Mouse (Mus musculus) cerebellum, adult 11-12 months (tissue): Measurements from ENCODE around the gene Pxt1.

Source experiments
- DNase-seq: peaks from one replicate; pipeline ENCODE4 v3.0.0; 2022

The Pxt1 gene

DNA sequence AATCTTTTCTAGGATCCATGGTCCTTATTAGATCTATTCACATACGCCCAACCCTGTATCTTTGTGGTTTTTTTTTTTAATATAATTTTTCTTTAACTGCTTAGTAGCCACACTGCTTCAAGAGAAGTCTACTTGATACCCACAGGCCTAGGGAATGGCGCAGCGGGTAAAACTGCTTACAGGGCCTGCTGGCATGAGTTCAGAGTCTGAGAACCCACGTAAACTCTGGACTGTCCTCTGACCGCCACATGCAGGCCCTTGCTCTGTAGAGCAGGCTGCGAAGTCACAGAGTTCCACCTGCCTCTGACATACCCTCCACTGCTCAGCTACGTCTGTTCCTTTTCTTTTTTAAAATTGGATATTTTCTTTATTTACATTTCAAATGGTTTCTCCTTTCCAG, 841 bp upstream of the Pxt1 start:
- DNase-seq, result no peak

DNA sequence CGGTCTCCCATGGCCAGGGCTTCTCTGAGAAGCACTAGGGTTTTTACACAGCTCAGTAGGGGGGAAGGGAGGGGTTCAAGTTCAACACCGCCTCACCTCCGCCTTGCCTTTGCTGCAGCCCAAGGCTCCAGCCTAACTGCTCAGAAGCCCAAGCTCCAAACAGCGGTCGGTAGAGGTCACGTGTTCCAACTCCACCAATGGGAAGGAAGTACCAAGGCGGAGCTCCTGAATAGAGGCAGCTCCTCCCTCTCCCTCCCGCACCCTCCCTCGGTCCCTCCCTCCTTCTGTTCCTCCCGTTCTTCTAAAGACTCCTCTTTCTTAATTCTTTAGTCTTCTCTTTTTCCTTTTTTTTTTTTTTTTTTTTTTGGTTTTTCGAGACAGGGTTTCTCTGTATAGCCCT, 1.5 kb downstream of the Pxt1 start:
- no peak for DNase-seq

DNA sequence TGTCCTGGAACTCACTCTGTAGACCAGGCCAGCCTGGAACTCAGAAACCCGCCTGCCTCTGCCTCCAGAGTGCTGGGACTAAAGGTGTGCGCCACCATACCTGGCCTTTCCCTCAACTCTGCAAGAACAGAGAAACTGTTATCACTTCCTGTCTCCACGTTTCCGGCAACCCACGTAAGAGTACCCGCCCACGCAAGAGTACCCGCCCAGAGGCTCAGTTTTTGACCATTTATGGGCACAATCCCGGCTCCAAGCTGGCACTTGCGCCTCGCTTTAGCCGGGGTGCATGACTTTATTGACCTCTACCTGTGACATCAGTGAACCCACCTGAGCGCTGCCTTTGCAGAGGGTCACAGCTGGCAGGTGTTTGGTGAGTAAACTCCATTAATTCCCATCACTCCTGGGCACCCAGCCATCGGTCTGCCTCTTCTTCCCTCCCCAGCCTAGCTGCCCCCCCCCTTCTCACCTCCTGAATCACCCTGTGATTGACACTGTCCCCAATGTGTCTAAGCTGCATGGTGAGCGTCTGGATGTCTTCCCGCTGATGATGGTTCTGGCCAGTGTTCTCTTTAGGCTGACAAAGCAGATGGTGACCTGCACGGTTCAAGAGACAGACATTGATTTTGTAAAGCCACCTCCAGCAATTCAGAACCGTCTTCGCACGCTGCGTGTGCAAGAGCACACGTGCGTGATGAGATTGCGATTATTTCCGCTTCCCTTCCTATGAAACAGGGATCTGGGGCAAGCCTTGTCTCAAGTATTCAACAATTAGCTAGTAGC, 2.7 kb downstream of the Pxt1 start:
- peak; percentile 36 for DNase-seq

DNA sequence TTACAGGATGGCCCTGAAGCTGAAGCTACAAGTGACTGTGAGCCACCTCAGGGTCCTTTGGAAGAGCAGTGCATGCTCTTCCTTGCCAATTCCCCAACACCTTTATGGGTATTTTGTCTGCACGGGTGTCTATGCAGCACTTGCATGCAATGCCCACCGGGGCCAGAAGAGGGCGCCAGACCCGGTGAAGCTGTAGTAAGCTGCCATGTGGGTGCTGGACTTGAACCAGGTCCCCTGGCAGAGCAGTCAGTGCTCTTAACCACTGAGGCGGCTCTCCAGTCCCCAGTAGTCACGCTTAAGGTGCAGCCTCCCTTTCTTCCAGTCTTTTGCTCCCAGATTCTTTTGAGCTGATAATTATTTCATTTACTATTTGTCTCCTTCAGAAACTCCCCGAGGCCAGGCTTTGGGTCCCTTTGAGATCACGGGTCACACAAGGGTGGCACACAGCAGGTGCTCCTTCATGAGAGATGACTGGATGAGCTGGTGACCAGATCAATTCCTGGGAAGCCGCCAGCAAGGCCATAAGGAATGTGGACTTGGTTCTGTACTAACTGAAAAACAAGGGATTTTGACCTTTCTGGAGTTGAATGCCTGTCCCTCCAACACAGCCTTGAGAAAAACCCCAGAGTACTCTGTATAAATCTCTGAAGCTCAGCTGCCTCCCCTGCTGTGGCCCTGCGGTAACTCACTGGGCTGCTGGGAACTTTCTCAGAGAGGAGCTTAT, 6.9 kb downstream of the Pxt1 start:
- DNase-seq, result no peak

DNA sequence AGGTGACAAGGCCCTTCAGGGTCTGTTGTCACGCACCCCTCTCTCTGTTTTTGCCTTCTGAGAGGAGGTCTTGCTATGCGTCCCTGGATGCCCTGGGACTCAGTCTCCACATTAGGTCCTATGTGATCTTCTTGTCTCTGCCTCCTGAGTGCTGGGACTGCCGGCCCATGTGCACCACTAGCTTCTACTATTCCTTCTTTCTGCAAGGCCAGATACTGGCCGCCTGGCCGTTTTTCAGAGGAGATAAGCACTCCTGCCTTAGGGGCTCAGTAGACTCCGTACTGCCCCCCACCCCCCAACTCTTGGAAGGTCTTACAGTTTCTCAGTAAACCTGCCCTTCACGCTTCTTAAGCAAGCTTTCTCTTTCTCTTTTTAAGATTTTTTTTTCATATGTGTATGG, 7.5 kb downstream of the Pxt1 start:
- DNase-seq, result no peak

DNA sequence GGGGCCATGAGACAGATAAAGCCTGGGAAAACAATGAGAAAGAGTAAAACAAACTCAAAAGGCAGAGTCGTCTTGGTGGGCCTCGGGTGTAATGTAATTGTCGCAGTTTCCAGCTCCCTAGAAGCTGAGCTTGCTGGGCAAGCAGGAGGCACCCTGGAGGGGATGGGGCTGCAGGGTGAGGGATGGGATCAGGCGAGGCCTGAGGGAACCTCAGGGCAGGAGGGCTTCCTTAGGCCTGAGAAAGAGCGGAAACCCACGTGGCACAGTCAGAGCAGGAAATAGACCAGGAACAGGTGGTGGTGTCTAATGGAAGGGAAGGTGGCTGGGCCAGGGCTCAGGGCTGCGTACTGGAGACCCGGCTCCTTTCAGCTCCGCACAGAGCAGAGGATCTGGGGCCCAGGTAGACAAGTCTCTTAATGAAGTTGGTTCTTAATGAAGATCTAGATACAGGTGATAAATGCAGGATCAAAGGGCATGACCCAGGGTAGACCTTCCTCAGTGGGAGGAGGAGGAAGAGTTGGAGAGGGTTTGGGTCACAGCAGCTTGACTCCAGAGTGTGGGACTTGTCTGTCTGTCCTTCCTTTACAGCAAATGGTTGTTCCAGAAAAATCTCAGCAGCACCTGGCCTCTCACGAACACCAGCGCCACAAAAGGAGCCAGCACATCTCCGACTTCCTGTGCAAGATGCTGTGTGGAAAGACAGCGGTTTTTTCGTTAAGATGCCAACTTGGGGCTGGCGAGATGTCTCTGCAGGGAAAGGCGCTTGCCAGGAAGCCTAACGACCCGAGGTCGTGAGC, 9.3 kb downstream of the Pxt1 start:
- DNase-seq, result no peak

DNA sequence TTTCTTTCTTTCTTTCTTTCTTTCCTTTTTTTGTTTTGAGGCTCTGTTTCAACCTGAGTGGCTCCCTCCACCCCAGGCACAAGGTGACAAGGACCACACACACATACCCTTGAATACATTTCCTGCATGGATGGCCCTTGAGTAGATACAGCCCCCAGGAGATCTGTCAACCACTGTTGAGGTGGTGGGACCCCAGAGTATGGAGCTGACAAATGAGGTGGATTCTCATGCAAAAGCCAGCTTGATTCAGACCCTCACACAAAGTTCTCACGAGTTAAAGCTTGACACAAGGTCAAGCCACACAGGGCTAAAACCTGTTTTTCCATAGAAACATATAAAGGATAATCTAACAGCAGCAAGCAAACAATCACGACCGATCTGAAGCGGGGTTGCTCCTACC, 11.4 kb downstream of the Pxt1 start:
- DNase-seq, result no peak

DNA sequence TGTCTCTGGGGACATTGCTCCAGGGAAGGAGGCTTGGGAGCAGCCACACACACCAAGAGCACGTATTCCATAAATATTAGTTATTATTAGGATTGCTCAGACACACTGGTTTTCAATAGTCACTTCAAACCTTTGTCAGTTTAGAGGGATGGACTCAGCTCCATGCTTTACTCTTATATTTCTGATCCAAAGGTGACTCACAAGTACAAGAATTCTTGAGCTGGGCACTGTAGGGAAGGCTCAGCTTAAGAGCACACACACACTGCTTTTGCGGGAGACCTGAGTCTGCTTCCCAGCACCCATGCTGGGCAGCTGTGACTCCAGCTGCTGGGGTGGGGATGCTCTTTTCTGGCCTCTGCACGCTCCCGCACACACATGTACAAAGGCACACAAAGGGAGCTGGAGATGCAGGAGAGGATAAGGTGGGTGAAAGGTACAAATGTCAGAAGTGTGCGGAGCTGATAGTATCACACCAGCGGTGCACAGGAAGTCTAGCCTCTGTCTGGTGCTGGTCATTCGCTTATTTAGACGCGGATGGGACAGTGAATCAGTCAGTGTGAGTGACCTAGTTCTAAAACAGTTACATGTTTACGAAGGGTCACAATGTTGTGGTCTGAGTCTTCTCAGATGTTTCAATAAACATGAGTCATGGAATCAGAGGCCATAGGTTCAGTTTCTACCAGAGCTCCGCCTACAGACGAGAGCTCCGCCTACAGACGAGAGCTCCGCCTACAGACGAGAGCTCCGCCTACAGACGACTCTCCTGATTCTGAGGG, 12.0 kb downstream of the Pxt1 start:
- no peak for DNase-seq

DNA sequence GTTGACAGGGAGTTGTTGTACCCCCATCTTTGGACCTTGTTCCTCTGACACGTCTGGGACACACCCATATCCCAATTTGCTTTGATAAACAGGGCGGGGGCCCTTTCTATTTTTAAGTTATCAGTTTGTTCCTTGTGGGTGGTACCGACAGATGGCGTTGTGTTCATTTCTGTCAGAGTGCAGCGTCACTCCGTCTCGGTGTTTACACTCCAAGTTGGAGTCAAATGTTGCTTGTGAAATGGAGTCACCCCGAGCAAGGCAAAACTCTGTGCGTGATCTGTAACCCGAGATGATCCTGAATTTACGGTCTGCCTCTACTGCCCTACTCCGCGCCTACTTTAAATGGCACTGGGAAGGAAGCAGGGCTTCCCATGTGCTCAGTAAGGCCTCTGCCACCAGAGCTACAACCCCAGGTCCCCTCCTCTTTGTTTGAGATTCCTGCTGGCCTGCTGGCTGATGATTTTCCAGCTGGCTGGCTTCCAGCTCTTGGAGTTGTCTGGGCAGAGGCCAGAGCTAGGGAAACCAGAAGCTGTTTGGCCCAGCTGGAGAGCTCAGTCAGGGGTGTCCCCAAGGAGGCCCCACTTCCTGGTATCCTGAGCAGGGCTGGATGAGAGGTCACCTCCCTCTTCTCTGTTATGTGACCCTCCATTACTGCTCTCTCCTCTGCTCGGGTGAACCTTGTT, 13.1 kb downstream of the Pxt1 start:
- no peak for DNase-seq

DNA sequence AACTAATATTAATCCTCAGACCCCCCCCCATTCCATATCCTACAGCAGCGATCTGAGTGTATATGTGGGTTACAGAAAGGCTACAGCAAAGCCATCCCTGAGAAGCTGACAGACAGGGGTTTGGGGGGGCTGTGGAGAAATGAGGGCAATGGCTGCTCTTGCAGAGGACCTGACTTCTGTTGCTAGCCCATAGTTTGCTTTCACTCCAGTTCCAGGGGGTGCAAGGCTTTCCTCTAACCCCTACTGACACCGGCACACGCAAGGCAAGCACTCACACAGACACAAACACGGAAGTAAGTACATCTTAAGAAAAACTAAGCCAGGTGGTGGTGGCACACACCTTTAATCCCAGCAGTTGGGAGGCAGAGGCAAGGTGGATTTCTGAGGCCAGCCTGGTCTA, 14.3 kb downstream of the Pxt1 start:
- no peak for DNase-seq

DNA sequence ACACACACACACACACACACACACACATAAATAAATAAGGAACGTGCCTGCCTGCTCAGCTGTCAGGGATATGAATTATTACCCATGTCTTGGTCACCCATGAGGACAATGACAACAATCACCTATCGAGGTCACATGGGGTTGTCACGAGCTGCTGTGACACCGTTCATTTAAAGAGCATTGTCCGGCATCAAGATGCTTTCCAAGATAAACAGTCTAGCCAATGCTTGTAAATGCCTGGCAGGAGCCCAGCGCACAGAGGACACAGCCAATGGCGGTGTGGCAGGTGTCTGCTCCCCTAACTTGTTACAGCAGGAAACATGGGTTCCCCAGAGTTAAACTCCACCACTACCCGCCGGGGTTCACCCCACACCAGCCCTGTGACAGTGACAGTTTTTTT, 15.6 kb downstream of the Pxt1 start:
- no peak for DNase-seq

DNA sequence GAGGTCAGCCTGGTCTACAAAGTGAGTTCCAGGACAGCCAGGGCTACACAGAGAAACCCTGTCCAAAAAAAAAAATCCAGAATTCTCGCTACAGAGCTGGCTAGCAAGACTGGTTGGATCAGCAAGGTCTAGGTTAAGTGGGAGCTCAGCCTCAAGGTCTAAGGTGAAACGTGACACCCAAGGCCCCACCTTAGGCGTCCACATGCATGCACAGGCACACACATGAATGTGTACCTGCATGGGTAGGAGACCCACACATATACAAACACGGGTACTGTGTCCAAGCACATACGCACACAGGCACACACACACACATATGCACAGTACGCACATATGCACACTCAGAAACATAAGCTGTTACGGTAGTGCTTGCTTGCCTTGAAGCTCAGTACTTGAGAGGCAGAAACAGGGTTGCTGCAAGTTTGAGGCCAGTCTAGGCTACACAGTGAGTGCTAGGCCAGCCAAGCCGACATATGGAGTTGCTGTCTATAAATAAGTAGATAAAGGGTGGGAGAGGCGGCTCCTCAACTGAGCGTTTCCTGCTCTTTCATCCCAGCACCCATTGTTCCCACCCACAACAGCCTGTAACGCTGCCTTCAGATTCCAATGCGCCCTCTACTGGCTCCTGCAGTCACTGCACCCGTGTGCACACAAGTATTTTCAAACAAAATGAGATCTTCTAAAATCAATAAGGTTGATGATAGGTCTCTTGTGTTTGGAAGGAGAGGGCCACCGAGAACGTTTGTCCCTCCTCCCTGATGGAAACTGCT, 16.6 kb downstream of the Pxt1 start:
- DNase-seq, result no peak

DNA sequence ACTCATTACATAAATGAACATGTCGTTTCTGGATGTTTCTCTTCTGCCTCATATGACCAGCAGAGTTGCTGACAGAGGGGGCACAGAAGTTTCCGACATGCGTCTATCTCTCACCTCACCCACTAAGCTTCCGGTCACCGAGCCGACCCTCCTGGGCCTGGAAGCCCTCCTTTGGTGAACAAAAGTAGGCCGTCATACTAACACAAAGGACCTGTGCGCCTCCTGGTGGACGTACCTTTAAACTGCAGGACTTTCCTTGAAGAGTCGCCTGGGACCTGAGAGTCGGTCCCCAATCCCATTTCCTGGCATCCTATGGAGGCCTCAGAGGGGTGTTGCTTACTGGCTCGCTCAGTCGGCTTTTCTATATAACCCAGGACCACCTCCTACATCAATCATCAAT, 17.3 kb downstream of the Pxt1 start:
- peak; percentile 74 for DNase-seq

DNA sequence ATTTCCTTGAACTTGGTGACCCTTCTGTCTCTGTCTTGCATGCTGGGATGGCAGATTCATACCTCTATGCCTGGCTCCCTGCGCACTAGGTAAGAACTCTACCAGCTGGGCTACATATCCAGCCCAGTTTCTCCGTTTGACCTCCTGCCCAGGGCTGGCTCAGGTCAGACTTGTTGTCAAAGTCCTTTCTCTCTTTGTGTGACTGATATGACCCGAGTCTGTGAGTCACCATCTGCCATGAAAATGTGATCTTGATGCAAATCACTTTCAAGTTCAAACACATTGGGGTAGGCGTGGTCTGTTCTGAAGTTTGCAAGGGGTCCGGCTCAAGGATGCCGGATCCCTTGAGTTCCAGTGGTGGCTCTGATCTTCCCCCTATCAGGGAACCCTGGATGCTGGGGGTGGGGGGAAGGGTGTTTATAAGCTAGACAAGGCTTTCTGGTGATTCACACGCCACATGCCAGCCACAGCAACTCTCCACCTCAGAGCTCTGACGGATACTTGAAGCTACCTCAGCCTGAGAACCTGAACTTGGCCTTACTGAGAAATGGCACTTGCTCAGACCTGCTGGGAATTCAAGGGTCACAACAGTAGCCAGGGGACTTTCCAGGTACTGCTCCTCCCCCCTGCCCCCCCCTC, 18.6 kb downstream of the Pxt1 start:
- no peak for DNase-seq

DNA sequence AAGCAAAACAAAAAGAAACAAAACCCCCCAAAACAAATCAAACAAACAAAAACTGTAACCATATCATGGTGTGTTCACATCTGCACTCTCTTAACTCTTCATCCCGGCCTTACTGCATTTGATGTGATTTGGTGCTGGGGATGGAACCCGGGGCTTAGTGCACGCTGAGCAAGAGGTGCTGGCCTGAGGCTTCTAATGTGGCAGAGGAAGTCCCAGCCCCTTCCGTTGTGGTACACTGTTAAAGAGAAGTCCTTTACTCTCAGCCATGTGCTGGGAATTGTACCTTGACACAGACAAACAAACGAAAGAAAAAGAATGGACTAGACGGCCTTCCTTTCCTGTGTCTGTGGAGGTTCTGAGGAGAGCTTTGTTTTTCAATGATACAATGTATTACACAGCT, 21.5 kb downstream of the Pxt1 start:
- DNase-seq, result no peak

DNA sequence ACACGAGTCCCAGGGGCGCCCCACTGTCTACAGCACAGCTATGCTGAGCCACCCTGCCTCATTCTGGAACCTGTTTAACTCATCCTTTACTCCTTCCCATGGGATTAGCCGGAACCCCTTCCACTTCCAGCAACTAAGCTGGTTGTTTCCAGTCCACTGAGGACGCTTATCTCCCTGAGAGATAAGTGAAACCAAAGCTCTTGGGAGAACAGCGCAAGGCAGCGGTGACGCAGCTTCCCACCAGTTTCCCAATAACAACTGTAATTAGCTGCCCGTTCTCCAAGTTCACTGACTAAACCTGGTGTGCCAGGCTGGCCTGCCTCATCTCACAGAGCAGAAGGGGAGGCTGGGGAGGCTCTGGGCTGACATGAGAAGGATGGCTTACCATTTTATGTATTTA, 22.6 kb downstream of the Pxt1 start:
- DNase-seq, result no peak

DNA sequence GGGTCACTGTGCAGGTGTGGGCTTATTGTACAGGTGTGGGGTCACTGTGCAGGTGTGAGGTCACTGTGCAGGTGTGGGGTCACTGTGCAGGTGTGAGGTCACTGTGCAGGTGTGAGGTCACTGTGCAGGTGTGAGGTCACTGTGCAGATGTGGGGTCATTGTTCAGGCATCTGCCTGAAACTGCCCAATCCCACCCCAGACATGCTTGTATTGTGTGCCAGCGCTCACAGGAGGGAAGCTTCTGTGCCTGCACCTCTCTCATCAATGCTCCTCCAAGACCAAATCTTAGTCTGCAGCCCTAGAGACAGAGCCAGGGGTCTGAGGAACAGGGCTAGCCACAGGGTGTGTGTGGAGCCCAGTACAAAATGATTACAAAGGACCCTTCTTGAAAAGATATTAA, 27.1 kb downstream of the Pxt1 start:
- no peak for DNase-seq

DNA sequence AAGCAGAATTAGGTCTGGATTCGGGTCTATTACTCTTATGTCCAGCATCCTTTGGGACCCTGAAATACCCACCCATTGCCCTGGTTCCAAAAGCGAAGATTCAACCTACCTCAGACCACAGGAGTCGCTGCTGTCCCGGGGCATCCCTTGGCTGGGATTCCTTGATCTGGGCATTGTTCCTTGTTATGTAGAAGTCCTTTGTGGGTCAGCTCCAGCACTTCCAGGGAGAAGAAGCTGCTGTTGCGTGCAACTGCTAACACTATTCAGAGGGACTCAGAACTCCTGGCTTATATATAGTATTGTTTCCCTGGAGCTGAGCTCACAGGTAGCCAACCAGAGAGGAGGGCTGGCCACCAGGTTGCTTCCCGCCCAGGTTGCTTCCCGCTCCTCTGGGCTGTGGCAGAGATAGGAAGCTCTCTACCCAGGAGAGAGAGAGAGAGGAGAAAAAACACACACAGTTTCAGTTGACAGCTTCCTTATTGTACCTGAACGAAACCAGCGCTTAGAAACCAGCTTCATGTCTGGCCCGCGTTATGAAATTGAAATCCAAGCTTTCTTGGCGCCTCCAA, 28.5 kb downstream of the Pxt1 start, which contains the start of gene 4930539E08Rik:
Gene 4930539E08Rik, minus strand, starts transcription at position 265 of the 569 bp plus-strand sequence.
- no peak for DNase-seq

DNA sequence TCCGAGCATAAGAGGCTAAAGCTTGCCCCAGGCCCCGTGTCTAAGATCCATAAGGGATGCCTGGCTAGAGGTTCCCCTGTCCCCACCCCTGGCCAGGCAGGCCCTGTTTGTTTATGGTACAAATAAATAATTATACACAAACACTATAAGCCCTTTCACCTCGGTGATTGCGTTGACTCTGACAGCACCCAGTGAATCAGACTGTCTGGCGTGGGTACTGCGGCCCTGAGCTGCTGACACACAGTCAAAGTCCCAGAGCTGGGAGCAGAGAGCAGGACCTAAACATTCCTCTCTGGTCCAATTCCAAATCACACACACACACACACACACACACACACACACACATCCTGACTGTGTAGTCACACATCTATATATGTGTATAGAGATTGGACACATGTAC, 29.7 kb downstream of the Pxt1 start:
- no peak for DNase-seq

DNA sequence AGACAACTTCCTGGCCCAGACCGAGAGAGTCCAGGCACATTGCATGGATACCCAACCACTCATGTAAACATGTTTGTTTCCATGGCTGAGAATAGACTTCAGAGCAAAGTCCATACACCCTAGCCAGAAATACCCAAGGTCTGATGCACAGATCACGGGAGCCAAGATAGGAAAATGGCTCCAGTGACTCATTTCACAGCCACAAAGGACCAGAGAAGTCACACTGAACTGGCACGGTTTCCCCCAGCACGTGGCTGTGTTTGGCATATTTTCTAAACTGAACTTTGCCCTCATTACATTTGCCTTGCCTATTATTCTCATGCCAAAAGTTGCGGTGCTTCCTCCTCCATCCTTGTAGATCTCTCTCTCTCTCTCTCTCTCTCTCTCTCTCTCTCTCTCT, 30.4 kb downstream of the Pxt1 start:
- no peak for DNase-seq

DNA sequence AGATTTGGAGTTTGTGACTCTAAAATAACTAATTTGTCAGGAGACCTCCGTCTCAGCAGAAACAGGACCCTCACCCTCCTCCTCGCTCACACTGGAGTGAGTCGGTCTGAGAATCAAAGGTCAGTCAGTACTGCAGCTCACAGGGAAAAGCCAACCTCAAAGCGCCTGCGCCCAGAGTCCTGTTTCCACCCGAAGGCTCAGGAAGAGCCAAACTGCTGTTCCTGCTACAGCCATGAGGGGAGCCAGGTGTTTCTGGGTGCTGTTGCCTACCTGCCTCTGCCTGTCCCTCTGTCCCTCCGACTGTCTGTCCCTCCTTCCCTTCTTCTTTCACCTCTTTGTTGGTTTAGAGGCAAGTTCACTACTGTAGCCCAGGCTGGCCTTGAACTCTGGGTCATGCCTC, 33.5 kb downstream of the Pxt1 start:
- DNase-seq, result no peak
